Mouse (Mus musculus): ENCODE data around the gene Gif.

Gif gene

DNA sequence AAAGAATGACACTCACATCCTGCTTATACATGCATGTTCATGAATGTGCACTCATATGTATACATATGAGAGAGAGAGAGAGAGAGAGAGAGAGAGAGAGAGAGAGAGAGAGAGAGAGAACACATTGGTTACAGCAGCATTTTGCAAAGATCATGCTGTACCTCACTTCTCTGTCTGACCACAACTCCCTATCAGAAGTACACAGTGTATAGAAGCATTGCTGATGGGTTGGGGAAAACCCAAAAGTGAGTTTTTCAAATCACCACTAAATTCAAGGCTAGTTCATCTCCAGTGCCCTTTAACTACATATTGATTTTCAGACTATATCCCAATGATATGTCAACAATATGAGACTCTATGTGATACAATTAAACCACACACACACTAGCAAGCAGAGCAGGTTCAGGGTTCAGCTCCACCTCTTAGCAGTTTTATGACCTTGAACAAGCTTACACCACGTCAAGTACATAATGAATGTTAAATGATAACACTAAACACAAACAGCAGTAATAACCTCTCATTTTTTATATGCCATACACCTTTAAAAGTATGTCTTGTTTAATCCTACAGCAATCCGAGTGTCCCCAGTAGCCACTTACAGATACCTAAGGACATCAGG, 46.5 kb downstream of the Gif start:
- DNase-seq (ENCODE audit: inconsistent age in 2 of 2, low spot score in 1 of 2), result no peak

GRCm38 (mm10) chr19:11794447-11794846, 47.1 kb downstream of the Gif start:
- no peak for DNase-seq (ENCODE audit: inconsistent age in 2 of 2, low spot score in 1 of 2)

DNA sequence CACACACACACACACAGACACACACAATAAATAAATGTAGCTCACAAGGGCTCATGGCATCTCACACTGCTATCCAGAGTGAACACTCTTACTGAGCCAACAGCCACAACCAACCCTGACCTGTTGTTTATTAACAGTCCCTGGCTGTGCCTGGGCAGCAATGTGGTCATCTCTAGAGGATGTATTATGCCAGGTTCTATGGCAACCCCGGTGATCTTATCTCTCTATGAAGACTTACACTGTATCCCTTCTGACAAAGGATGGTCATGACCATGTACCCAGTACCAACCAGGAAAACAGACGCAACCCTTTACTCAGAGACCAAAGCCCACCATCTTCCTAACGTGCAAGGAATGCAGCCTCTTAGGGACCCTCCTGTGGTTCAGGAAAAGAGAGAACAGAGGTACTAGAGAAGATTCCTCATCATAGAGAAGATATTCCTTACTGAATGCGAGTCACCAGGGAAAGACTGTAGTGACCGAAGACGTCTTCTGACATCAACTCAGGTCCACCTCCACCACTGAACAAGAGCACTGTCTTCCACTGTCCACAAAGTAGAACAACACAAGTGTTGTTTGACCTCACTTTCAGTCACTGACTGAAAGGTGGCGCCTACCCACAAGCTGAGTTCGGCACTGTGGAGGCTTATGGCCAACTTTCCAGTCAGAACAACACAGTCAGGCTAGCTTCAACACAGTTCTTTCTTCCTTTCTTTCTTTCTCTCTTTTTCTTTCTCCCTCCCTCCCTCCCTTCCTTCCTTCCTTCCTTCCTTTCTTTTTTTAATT, 53.4 kb downstream of the Gif start:
- DNase-seq (ENCODE audit: inconsistent age in 2 of 2, low spot score in 1 of 2), result no peak

DNA sequence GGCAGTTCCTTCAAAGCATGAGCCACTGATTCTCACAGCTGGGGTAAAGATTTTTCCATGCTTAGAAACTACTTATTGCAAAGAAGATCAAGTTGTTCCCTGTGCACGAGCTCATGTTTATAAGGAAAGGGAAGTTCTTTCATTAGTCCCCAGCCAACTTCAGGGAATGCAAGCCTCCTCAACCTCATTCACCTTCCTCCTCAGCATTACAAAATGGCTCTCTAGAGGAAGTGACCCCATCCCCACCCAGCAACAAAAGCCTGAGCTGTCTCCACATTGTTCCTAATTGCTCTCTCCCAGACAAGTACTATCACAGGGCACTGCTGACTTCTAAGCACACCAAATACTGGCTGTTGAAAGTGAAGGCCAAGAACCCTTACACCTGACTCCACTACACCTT, 57.1 kb downstream of the Gif start:
- no peak for DNase-seq (ENCODE audit: inconsistent age in 2 of 2, low spot score in 1 of 2)

DNA sequence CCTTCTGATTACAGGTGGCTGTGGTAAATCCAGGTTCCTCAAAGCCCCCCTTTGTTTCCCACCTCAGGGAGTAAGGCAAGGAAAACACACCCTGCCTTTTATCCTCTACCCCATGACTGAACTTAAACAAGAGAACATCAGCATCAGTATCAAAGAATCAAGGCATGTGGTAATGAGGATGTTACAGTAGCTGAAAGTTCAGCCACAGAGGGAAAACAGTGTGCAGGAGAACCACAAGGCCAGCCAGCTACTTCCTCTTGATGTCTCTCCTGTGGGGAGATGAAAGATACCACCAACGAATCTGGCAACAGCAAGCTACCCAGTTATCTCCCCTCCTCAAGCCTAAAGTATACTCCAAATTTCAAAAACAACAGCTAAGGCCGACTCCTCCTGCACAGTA, 59.9 kb downstream of the Gif start:
- DNase-seq (ENCODE audit: inconsistent age in 2 of 2, low spot score in 1 of 2), result no peak

- no peak for DNase-seq (ENCODE audit: inconsistent age in 2 of 2, low spot score in 1 of 2)
Measured at GRCm38 (mm10) chr19:11807822-11808221, 60.5 kb downstream of the Gif start.

DNA sequence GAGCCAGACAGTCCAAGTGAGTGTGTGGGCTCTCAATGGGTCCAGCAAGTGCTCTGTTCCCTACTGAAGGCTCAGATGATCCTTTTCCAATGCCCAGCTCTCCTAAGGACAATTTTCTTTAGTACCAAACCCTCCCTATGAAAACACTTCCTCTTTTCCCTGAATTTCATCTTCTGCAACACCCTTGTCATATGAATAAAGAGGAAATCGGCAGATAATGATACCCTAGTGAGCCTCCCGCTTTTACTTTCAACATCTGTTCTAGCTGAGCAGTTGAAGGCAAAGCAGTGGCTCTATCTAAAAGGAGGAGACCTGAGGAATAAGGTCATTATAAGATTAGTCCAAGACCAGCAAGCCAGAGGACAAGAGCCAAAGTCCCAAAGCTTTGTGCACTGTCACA, 61.1 kb downstream of the Gif start:
- no peak for DNase-seq (ENCODE audit: inconsistent age in 2 of 2, low spot score in 1 of 2)

DNA sequence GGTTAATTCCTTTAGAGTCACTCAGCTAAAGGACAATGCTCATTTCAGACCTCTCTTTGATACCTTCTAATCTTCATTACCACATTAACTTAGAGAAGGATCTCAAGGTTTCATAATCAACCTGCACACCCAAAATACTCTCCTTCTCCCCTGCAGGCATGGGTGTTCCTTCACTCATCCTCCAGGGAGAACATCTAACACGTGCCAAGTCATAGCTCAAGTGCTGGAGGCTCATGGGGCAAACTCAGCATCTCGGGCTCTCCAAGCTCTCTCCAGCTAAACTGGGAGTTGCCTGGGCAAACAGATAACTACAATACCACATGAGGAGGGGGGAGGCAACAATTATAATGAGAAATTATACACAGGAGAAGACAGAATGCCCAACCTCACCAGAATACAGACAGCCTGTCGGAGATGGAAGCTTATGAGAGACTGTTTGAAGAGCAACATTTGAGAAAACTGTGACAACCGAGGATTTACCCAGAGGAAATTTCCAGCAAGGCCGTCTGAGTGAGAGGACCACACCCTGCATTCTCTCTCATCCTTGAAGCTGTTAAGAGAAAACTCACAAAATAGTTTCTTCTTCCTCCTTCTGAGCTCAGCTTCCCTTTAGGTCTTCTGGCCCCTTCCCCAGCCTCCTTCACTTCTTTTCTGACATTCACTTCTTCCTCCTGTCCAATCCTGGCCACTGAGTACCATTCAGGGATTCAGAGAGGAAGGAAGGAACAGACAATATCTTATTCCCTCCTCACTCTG, 62.8 kb downstream of the Gif start:
- DNase-seq (ENCODE audit: inconsistent age in 2 of 2, low spot score in 1 of 2), result no peak

DNA sequence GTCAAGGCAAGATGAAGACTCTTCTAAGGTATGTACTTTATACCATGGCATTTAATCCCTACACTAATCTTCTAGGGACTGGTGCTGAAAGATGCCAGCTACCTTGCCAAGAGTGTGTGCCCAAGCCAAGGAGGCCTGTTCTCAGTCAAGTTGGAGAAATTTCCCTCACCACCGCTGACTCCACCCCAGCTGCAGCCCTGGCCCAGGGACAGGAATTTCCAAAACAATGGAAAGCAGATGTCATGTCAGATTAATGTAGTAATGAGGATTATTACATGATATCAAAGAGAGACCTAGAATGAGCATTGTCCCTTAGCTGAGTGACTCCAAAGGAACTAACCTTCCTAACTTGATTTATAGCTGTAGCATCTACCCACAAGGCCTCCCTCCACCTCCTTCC, 63.5 kb downstream of the Gif start:
- DNase-seq (ENCODE audit: inconsistent age in 2 of 2, low spot score in 1 of 2), result peak; percentile 31 to 72

DNA sequence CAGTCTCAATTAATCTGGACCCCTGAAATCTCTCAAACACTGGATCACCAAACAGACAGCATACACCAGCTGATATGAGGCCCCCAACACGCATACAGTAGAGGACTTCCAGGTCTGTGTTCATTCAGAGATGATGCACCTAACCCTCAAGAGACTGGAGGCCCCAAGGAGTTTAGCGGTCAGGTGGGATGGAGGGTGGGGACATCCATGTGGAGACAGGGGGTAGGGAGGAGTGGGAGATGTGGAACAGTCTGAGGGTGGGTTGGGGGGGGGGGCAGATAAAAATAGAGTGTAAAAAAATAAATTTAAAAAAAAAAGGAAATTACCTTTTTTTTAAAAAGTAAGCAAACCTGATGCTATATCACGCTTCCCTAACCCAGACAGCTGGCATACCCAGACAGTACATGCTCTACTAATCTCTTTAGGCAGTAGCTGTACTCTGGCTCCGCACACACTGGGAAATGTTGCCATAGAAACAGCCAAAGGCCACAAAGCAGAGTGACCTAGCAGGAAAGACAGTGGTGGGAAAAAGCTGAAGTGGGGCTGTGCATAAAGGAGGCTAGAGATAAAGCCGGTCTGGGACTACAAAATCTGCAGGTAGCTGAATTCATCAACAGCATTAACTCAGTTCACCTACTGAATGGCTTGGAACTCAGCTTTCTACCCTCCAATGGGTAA, 64.5 kb downstream of the Gif start:
- peak; percentile 25 to 48 for DNase-seq (ENCODE audit: inconsistent age in 2 of 2, low spot score in 1 of 2)

All from adrenal gland, adult (tissue).